Mouse (Mus musculus): ENCODE results near the gene C1qtnf6. TPM values are rescaled to one million over a fixed set of nuclear protein-coding genes. Genes with fewer than 3 reads are reported as not detected.

C1qtnf6 gene
- total and polyA plus RNA-seq, 2 experiments from 2014 or later: 23.0 to 27.4 TPM

DNA sequence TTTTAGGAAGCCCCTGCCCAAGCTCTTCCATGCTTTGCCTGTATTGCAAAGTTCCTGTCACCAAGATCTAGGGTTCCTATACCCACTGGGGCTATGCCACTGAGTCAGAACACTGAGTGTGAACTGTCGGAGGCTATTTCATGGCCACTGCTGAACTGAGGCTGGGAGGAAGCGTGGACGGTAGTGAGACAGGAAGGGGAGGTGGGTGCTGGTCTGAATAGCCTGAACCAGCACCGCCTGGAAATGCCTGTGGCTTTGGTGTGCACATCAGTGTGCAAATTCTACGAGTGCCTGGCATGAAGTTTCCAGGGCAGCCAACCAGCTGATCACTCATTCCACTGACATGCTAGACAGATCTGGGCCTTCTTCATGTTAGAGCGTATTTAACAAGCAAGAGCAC lies 9.3 kb downstream of the C1qtnf6 start:
- no peaks in the 10 kb centered on the region for H3K9me3 ChIP-seq (replicated peaks; ENCODE audit: control insufficient read depth, low read length)
- ATAC-seq (ENCODE audit: insufficient read depth, low read depth): no peak
- peak overlapping the region; percentile 23; the same call in 1 of the 2 replicates for H3K9ac ChIP-seq (replicated peaks; ENCODE audit: low read depth, low read length)
- 80% methylated on average over 6 of the region's 6 CpGs for WGBS
- H3K4me2 ChIP-seq (ENCODE audit: low read depth, low read length): no peak overlapping the region
- peaks cover 17% of the 10 kb centered on the region for H3K36me3 ChIP-seq (replicated peaks; ENCODE audit: control insufficient read depth, insufficient read depth, low read length)
- no peak for DNase-seq (ENCODE audit: low spot score)
- H3K27ac ChIP-seq (ENCODE audit: low read depth): no peak overlapping the region
- H3K4me1 ChIP-seq (ENCODE audit: control insufficient read depth, insufficient read depth): peaks cover 16% of the 10 kb centered on the region; the same call in 1 of the 2 replicates
- TF ChIP-seq EP300 (IDR thresholded peaks at IDR 0.05; ENCODE audit: low read depth) (no peak), CTCF (IDR thresholded peaks at IDR 0.05; ENCODE audit: low read depth) (no peak)
- H3K4me3 ChIP-seq (ENCODE audit: low read depth, low read length): no peak overlapping the region
- H3K27me3 ChIP-seq (ENCODE audit: control insufficient read depth, insufficient read depth, low read length): no peaks in the 10 kb centered on the region

DNA sequence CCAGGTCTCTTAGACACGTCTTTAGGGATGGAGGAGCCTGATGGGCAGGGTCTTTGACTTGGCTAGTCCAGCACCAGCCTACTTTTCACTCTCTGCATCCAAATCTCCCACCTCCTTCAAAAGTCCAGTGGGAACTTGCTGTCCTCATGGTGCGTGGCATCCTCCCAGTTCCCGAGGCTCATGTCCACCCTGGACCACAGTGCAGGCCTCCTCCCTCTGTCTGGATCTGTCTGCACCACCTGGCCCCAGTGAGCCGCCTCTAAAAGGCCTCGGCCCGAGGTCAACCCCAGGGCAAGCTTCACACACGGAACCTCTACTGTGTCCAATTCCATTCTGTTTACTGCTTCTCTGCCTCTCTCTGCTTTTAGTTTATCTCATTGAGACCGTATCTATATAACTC lies 9.9 kb downstream of the C1qtnf6 start:
- no peak overlapping the region for H3K27ac ChIP-seq (ENCODE audit: low read depth)
- 70% methylated on average over 8 of the region's 8 CpGs for WGBS
- DNase-seq (ENCODE audit: low spot score): no peak

DNA sequence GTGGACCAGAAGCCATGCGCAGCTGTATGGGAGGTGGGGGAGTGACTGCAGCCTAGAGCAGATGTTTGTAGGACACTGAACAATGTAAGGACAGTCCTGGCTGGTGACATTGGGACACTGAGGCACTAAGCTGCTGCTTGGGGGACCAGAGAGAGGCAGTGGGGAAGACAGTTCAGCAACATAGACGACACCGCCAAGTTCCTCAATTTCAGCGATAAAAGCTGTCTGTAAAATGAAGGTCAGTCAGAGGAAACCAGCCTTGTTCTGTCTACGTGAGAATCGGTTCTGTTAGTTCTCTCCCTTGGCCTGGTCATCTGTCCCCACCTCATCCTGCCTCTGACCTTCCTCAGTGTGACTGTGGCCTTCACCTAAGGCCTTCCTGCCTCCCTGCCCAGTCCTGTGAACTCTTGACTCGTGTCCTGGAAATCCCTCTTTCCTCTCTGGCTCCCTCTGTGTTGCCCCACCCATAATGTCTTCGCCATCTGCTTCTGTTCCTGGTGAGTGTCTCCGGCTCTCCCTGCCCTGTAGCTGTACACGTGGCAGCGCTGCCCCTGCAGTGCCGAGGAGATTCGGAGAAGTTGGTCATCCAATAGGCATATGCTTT lies 11.0 kb downstream of the C1qtnf6 start:
- Histone ChIP-seq H3K4me1 (ENCODE audit: control insufficient read depth, insufficient read depth) (peaks cover 16% of the 10 kb centered on the region; the same call in 1 of the 2 replicates), H3K9me3 (replicated peaks; ENCODE audit: control insufficient read depth, low read length) (no peaks in the 10 kb centered on the region), H3K27ac (ENCODE audit: low read depth) (peak overlapping the region; percentile 50), H3K4me3 (ENCODE audit: low read depth, low read length) (no peak overlapping the region), H3K9ac (replicated peaks; ENCODE audit: low read depth, low read length) (no peak overlapping the region), H3K4me2 (ENCODE audit: low read depth, low read length) (no peak overlapping the region), H3K27me3 (ENCODE audit: control insufficient read depth, insufficient read depth, low read length) (no peaks in the 10 kb centered on the region), H3K36me3 (replicated peaks; ENCODE audit: control insufficient read depth, insufficient read depth, low read length) (peaks cover 10% of the 10 kb centered on the region; the same call in 1 of the 2 replicates)
- ATAC-seq (ENCODE audit: insufficient read depth, low read depth) (peak; percentile 77), DNase-seq (ENCODE audit: low spot score) (peak; percentile 41)
- TF ChIP-seq EP300 (IDR thresholded peaks at IDR 0.05; ENCODE audit: low read depth) (peak; percentile 87; the same call in 1 of the 2 replicates), CTCF (IDR thresholded peaks at IDR 0.05; ENCODE audit: low read depth) (peak; percentile 1; the same call in 1 of the 2 replicates)
- 55% methylated on average over 13 of the region's 13 CpGs for WGBS

More for the DNA sequence above, 9.9 kb downstream of the C1qtnf6 start:
- Histone ChIP-seq H3K4me1 (ENCODE audit: control insufficient read depth, insufficient read depth) (peaks cover 16% of the 10 kb centered on the region; the same call in 1 of the 2 replicates), H3K9me3 (replicated peaks; ENCODE audit: control insufficient read depth, low read length) (no peaks in the 10 kb centered on the region), H3K4me3 (ENCODE audit: low read depth, low read length) (no peak overlapping the region), H3K9ac (replicated peaks; ENCODE audit: low read depth, low read length) (no peak overlapping the region), H3K4me2 (ENCODE audit: low read depth, low read length) (no peak overlapping the region), H3K36me3 (replicated peaks; ENCODE audit: control insufficient read depth, insufficient read depth, low read length) (peaks cover 17% of the 10 kb centered on the region), H3K27me3 (ENCODE audit: control insufficient read depth, insufficient read depth, low read length) (no peaks in the 10 kb centered on the region)
- TF ChIP-seq EP300 (IDR thresholded peaks at IDR 0.05; ENCODE audit: low read depth) (no peak), CTCF (IDR thresholded peaks at IDR 0.05; ENCODE audit: low read depth) (no peak)
- ATAC-seq (ENCODE audit: insufficient read depth, low read depth): no peak

DNA sequence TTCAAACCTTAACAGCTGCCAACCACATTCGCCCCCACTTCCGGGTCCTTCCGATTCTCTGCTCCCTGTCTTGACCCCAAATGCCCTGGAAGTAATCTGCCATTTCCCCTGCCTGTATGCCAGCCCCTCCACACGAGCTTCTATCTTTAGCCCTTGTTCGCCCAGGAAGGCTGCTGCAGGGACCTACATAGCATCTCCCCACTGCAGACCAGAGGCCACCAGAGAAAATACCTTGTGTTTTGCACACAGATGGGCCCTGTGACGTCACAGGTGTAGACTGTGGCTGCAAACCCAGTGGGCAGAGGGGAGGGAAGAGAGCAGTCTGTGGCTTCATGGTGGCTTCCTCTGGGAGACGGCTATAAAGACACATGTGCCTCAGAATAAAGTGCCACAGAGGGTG lies 13.0 kb downstream of the C1qtnf6 start:
- Histone ChIP-seq H3K4me3 (ENCODE audit: low read depth, low read length) (no peak overlapping the region), H3K9me3 (replicated peaks; ENCODE audit: control insufficient read depth, low read length) (no peaks in the 10 kb centered on the region), H3K36me3 (replicated peaks; ENCODE audit: control insufficient read depth, insufficient read depth, low read length) (no peaks in the 10 kb centered on the region), H3K9ac (replicated peaks; ENCODE audit: low read depth, low read length) (no peak overlapping the region), H3K27me3 (ENCODE audit: control insufficient read depth, insufficient read depth, low read length) (no peaks in the 10 kb centered on the region), H3K4me1 (ENCODE audit: control insufficient read depth, insufficient read depth) (peaks cover 16% of the 10 kb centered on the region; the same call in 1 of the 2 replicates), H3K27ac (ENCODE audit: low read depth) (no peak overlapping the region), H3K4me2 (ENCODE audit: low read depth, low read length) (no peak overlapping the region)
- WGBS: 37% methylated on average over 7 of the region's 7 CpGs
- DNase-seq (ENCODE audit: low spot score) (no peak), ATAC-seq (ENCODE audit: insufficient read depth, low read depth) (no peak)
- TF ChIP-seq CTCF (IDR thresholded peaks at IDR 0.05; ENCODE audit: low read depth) (no peak), EP300 (IDR thresholded peaks at IDR 0.05; ENCODE audit: low read depth) (no peak)

DNA sequence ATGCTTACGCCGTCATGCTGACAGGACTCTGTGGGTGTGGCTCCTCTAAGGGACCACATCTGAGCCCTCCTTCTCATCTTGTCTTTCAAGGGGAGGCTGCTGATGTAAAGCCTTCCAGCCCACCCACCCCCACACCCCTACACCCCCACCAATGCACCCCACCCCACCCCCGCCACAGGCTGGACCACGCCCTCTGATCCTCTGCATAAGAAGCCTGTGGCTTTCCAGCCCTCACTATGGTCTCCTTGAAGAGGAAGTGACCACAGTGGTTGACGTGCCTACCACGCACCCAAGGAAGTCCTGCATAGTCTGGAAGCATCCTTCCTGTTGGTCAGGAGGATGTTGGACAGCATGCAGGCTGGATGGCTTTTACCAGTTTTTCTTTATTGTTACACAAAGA lies 15.5 kb downstream of the C1qtnf6 start:
- H3K27ac ChIP-seq (ENCODE audit: low read depth): no peak overlapping the region
- no peak overlapping the region for H3K4me3 ChIP-seq (ENCODE audit: low read depth, low read length)
- ATAC-seq (ENCODE audit: insufficient read depth, low read depth) (no peak), DNase-seq (ENCODE audit: low spot score) (no peak)
- H3K4me2 ChIP-seq (ENCODE audit: low read depth, low read length): no peak overlapping the region
- no peaks in the 10 kb centered on the region for H3K9me3 ChIP-seq (replicated peaks; ENCODE audit: control insufficient read depth, low read length)
- H3K4me1 ChIP-seq (ENCODE audit: control insufficient read depth, insufficient read depth): peaks cover 15% of the 10 kb centered on the region; the same call in 1 of the 2 replicates
- no peaks in the 10 kb centered on the region for H3K27me3 ChIP-seq (ENCODE audit: control insufficient read depth, insufficient read depth, low read length)
- WGBS: 74% methylated on average over 6 of the region's 6 CpGs
- TF ChIP-seq CTCF (IDR thresholded peaks at IDR 0.05; ENCODE audit: low read depth): no peak
- TF ChIP-seq EP300 (IDR thresholded peaks at IDR 0.05; ENCODE audit: low read depth): no peak
- no peak overlapping the region for H3K9ac ChIP-seq (replicated peaks; ENCODE audit: low read depth, low read length)
- H3K36me3 ChIP-seq (replicated peaks; ENCODE audit: control insufficient read depth, insufficient read depth, low read length): no peaks in the 10 kb centered on the region
